Comparison of ENCODE assay signal across 8 mouse cellular contexts in the genomic region with DNA sequence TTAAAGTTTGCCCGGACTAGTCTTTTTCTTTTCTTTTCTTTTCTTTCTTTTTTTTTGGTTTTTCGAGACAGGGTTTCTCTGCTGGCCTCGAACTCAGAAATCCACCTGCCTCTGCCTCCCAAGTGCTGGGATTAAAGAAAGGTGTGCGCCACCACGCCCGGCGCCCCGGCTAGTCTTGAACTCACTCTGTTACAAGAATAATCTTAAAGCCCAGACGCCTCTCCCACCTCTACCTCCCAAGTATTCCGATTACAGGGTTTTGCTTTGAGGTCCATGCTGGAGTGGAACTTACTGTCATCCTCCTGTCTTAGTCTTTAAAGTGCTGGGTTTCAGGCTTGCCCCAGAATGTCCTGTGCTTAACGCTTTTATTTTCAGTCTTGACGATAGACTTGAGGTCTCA. TPM values are rescaled to one million over a fixed set of nuclear protein-coding genes. Genes with fewer than 3 reads are reported as not detected.
DNase-seq lines count a peak whose midpoint lies in the region; ATAC-seq and TF ChIP-seq lines count a peak whose summit lies in the region.

No protein-coding gene starts in this region.

- 55% methylated on average over 12 of the region's 12 CpGs for WGBS in kidney, embryonic 15.5 days
- whole genome bisulfite sequencing in embryonic facial prominence, embryonic 11.5 days = 55% methylated on average over 12 of the region's 12 CpGs
- 60% methylated on average over 12 of the region's 12 CpGs for WGBS in intestine, embryonic 16.5 days

- H3K4me3 ChIP-seq in kidney, embryonic 15.5 days (replicated peaks) = peak overlapping the region; percentile 70
- peak overlapping the region; percentile 87 for H3K4me3 ChIP-seq in embryonic facial prominence, embryonic 11.5 days (ENCODE audit: low read depth, low read length)
- peak overlapping the region; percentile 90 for H3K4me3 ChIP-seq in intestine, embryonic 16.5 days (ENCODE audit: low read length)
- H3K4me3 ChIP-seq in myocyte = peak overlapping the region; percentile 85

- no peak for TF ChIP-seq POLR2A in myocyte (IDR thresholded peaks at IDR 0.05; ENCODE audit: insufficient read length, low read depth)

- peak overlapping the region; percentile 24 for H3ac ChIP-seq in myocyte (ENCODE audit: control insufficient read depth, insufficient read length)

- ATAC-seq in kidney, embryonic 15.5 days (replicated peaks; ENCODE audit: low FRiP score) = no peak
- peak; percentile 6; the same call in 1 of the 2 replicates for ATAC-seq in embryonic facial prominence, embryonic 11.5 days (replicated peaks; ENCODE audit: insufficient number of reproducible peaks, low FRiP score, low TSS enrichment, low read depth)
- no peak for ATAC-seq in intestine, embryonic 16.5 days

- H3K27ac ChIP-seq in kidney, embryonic 15.5 days = no peak overlapping the region
- H3K27ac ChIP-seq in embryonic facial prominence, embryonic 11.5 days (replicated peaks; ENCODE audit: low read depth, low read length) = no peak overlapping the region
- peak overlapping the region; percentile 39; the same call in 1 of the 2 replicates for H3K27ac ChIP-seq in intestine, embryonic 16.5 days (ENCODE audit: low read length)

- peaks cover 41% of the 10 kb centered on the region for H3K79me2 ChIP-seq in myocyte (ENCODE audit: control insufficient read depth, insufficient read depth)

- H3K9me3 ChIP-seq in kidney, embryonic 15.5 days (replicated peaks) = no peaks in the 10 kb centered on the region
- H3K9me3 ChIP-seq in embryonic facial prominence, embryonic 11.5 days (replicated peaks; ENCODE audit: control insufficient read depth, low read length) = no peaks in the 10 kb centered on the region
- H3K9me3 ChIP-seq in intestine, embryonic 16.5 days (ENCODE audit: control insufficient read depth, low read length) = no peaks in the 10 kb centered on the region

- H3K9ac ChIP-seq in kidney, embryonic 15.5 days = peak overlapping the region; percentile 32; the same call in 1 of the 2 replicates
- H3K9ac ChIP-seq in embryonic facial prominence, embryonic 11.5 days (replicated peaks; ENCODE audit: low read length) = peak overlapping the region; percentile 43; the same call in 1 of the 2 replicates
- peak overlapping the region; percentile 85 for H3K9ac ChIP-seq in intestine, embryonic 16.5 days (ENCODE audit: low read depth, low read length)

- H3K36me3 ChIP-seq in kidney, embryonic 15.5 days = no peaks in the 10 kb centered on the region
- no peaks in the 10 kb centered on the region for H3K36me3 ChIP-seq in embryonic facial prominence, embryonic 11.5 days (replicated peaks; ENCODE audit: control insufficient read depth, insufficient read depth, low read depth, low read length)
- no peaks in the 10 kb centered on the region for H3K36me3 ChIP-seq in intestine, embryonic 16.5 days (ENCODE audit: control insufficient read depth, insufficient read depth, low read length)
- no peaks in the 10 kb centered on the region for H3K36me3 ChIP-seq in myocyte (ENCODE audit: control insufficient read depth, insufficient read depth)

- H3K4me1 ChIP-seq in kidney, embryonic 15.5 days = peaks cover 28% of the 10 kb centered on the region
- H3K4me1 ChIP-seq in embryonic facial prominence, embryonic 11.5 days (ENCODE audit: control insufficient read depth, insufficient read depth, low read length) = no peaks in the 10 kb centered on the region; the same call in none of the 2 replicates
- peaks cover 29% of the 10 kb centered on the region for H3K4me1 ChIP-seq in intestine, embryonic 16.5 days (ENCODE audit: control insufficient read depth, insufficient read depth, low read length)

- no peaks in the 10 kb centered on the region for H3K27me3 ChIP-seq in kidney, embryonic 15.5 days
- no peaks in the 10 kb centered on the region for H3K27me3 ChIP-seq in embryonic facial prominence, embryonic 11.5 days (ENCODE audit: control insufficient read depth, insufficient read depth, low read length)
- H3K27me3 ChIP-seq in intestine, embryonic 16.5 days (replicated peaks; ENCODE audit: control insufficient read depth, insufficient read depth, low read length) = no peaks in the 10 kb centered on the region
- H3K27me3 ChIP-seq in myocyte (ENCODE audit: control insufficient read depth, insufficient read depth, insufficient read length) = no peaks in the 10 kb centered on the region

- peak overlapping the region; percentile 93 for H3K4me2 ChIP-seq in kidney, embryonic 15.5 days
- H3K4me2 ChIP-seq in embryonic facial prominence, embryonic 11.5 days (ENCODE audit: low read depth, low read length) = peak overlapping the region; percentile 92
- peak overlapping the region; percentile 90 for H3K4me2 ChIP-seq in intestine, embryonic 16.5 days (ENCODE audit: low read depth, low read length)
- peak overlapping the region; percentile 98 for H3K4me2 ChIP-seq in myocyte (ENCODE audit: low read depth)

- DNase-seq in kidney, adult 11 months = no peak
- no peak for DNase-seq in embryonic facial prominence, embryonic 11.5 days (ENCODE audit: low spot score)
- DNase-seq in thymus, postnatal 25 days = no peak
- no peak for DNase-seq in right cerebral cortex, adult 18-20 months
- no peak for DNase-seq in right cerebral cortex, postnatal 4 days

TF ChIP-seq in myocyte, 11 proteins besides CTCF, POLR2A, EP300 and RAD21:
- TF ChIP-seq TCF12 (IDR thresholded peaks at IDR 0.05; ENCODE audit: insufficient read depth, poor library complexity, severe bottlenecking) (no peak), USF1 (IDR thresholded peaks at IDR 0.05; ENCODE audit: low read depth) (no peak), E2F4 (IDR thresholded peaks at IDR 0.05; ENCODE audit: insufficient read depth) (no peak), TCF3 (IDR thresholded peaks at IDR 0.05; ENCODE audit: insufficient read length, low read depth) (no peak), SRF (IDR thresholded peaks at IDR 0.05; ENCODE audit: control insufficient read depth, insufficient read length, low read depth) (no peak), POLR2AphosphoS2 (IDR thresholded peaks at IDR 0.05; ENCODE audit: insufficient read length, low read depth) (no peak), REST (IDR thresholded peaks at IDR 0.05; ENCODE audit: insufficient read depth, insufficient read length) (no peak), MYOD1 (IDR thresholded peaks at IDR 0.05; ENCODE audit: control insufficient read depth in 1 of 3, insufficient read length in 2 of 3, low read depth in 2 of 3) (no peak)

RNA-seq across cellular contexts. Expression of a gene that starts 0.6 kb away (rescaled TPM):
- polyA plus RNA-seq in kidney, embryonic 15.5 days (2015; fragmentation: Nextera tagmentation; extraction: Ambion mirVana) = 36.0 and 40.7 TPM in 2 replicates
- 28.4 and 34.7 TPM in 2 replicates for polyA plus RNA-seq in embryonic facial prominence, embryonic 11.5 days (2014; fragmentation: Nextera tagmentation; extraction: Ambion mirVana)
- 81.3 and 83.5 TPM in 2 replicates for polyA plus RNA-seq in intestine, embryonic 16.5 days (2015; fragmentation: Nextera tagmentation; extraction: Ambion mirVana)
- 70.7 TPM for polyA plus RNA-seq in myocyte (2012; fragmentation: generic; extraction: Trizol)

RNA-seq across cellular contexts. Expression of a gene that starts 33.7 kb away (rescaled TPM):
- 41.5 and 42.0 TPM in 2 replicates for polyA plus RNA-seq in kidney, embryonic 15.5 days (2015; fragmentation: Nextera tagmentation; extraction: Ambion mirVana)
- polyA plus RNA-seq in embryonic facial prominence, embryonic 11.5 days (2014; fragmentation: Nextera tagmentation; extraction: Ambion mirVana) = 26.3 and 29.2 TPM in 2 replicates
- polyA plus RNA-seq in intestine, embryonic 16.5 days (2015; fragmentation: Nextera tagmentation; extraction: Ambion mirVana) = 58.2 and 58.3 TPM in 2 replicates
- 24.8 TPM for polyA plus RNA-seq in myocyte (2012; fragmentation: generic; extraction: Trizol)

RNA-seq across cellular contexts. Expression of a gene that starts 41.1 kb away (rescaled TPM):
- polyA plus RNA-seq in kidney, embryonic 15.5 days (2015; fragmentation: Nextera tagmentation; extraction: Ambion mirVana) = 13.3 and 15.6 TPM in 2 replicates
- 7.2 and 9.0 TPM in 2 replicates for polyA plus RNA-seq in embryonic facial prominence, embryonic 11.5 days (2014; fragmentation: Nextera tagmentation; extraction: Ambion mirVana)
- 8.3 and 10.2 TPM in 2 replicates for polyA plus RNA-seq in intestine, embryonic 16.5 days (2015; fragmentation: Nextera tagmentation; extraction: Ambion mirVana)
- polyA plus RNA-seq in myocyte (2012; fragmentation: generic; extraction: Trizol) = 17.2 TPM

RNA-seq across cellular contexts. Expression of a gene that starts 56.5 kb away (rescaled TPM):
- 0.32 and 0.36 TPM in 2 replicates for polyA plus RNA-seq in kidney, embryonic 15.5 days (2015; fragmentation: Nextera tagmentation; extraction: Ambion mirVana)
- 0.13 and 0.60 TPM in 2 replicates for polyA plus RNA-seq in embryonic facial prominence, embryonic 11.5 days (2014; fragmentation: Nextera tagmentation; extraction: Ambion mirVana)
- polyA plus RNA-seq in intestine, embryonic 16.5 days (2015; fragmentation: Nextera tagmentation; extraction: Ambion mirVana) = 0.11 and 0.16 TPM in 2 replicates
- polyA plus RNA-seq in myocyte (2012; fragmentation: generic; extraction: Trizol) = 0.01 TPM

Comparison
In these comparisons a context has a peak if more than half of its experiments do, and no peak if none do; other contexts are left out.
1. H3K9ac ChIP-seq: peak in every context shown above with its lines; median percentile 85 in intestine, embryonic 16.5 days; 43 in embryonic facial prominence, embryonic 11.5 days; 32 in kidney, embryonic 15.5 days.